Mouse (Mus musculus) lung, embryonic 14.5 days (tissue): ENCODE data around the gene Prkci. TPM values are rescaled to one million over a fixed set of nuclear protein-coding genes. Genes with fewer than 3 reads are reported as not detected.

Source experiments
- ATAC-seq: fragments of 200-750 bp; cut with Nextera tagmentation; 2 replicates; pipeline ENCODE4 v1.8.0; 2017; ENCODE audit warnings: mild to moderate bottlenecking, moderate TSS enrichment, moderate library complexity; ENCODE audit not compliant: insufficient read depth
- DNase-seq: peaks from one replicate; pipeline ENCODE4 v3.0.0-alpha.2; 2015
- H3K27ac ChIP-seq: fragments of 300-500 bp; sonication (generic); 2 replicates; pipeline ENCODE4 v1.5.1; 2014; ENCODE audit warnings: low read depth, mild to moderate bottlenecking, moderate library complexity
- H3K27me3 ChIP-seq: fragments of 300-500 bp; sonication (generic); 2 replicates; pipeline ENCODE4 v1.6.1; 2014; ENCODE audit warnings: low read length, control low read depth; ENCODE audit not compliant: insufficient read depth
- H3K36me3 ChIP-seq: fragments of 300-500 bp; sonication (generic); 2 replicates; pipeline ENCODE4 v1.6.1; 2014; ENCODE audit warnings: control low read depth; ENCODE audit not compliant: insufficient read depth
- H3K4me1 ChIP-seq: fragments of 300-500 bp; sonication (generic); 2 replicates; pipeline ENCODE4 v1.6.1; 2014; ENCODE audit warnings: antibody characterized with exemption, control low read depth; ENCODE audit not compliant: insufficient read depth
- H3K4me2 ChIP-seq: fragments of 300-500 bp; sonication (generic); 2 replicates; pipeline ENCODE4 v1.6.1; 2014; ENCODE audit warnings: mild to moderate bottlenecking
- H3K4me3 ChIP-seq: fragments of 300-500 bp; sonication (generic); 2 replicates; pipeline ENCODE4 v1.5.1; 2014; ENCODE audit warnings: low read depth, low read length
- H3K9ac ChIP-seq: fragments of 300-500 bp; sonication (generic); 2 replicates; pipeline ENCODE4 v1.6.1; 2014
- H3K9me3 ChIP-seq: fragments of 300-500 bp; sonication (generic); 2 replicates; pipeline ENCODE4 v1.6.1; 2016; ENCODE audit warnings: low read depth, low read length, control low read depth
- CTCF ChIP-seq: IDR thresholded peaks from 2 replicates; pipeline ENCODE4 v1.5.1; 2016; ENCODE audit warnings: antibody characterized with exemption, low read depth
- WGBS: fragments of 180-500 bp; shearing (Covaris S2); extraction: QIAGEN DNeasy Blood & Tissue Kit; methylation state at CpG from one replicate; pipeline ENCODE4 v1.1.7; 2014; 5-methylcytosine and 5-hydroxymethylcytosine counted together
- polyA plus RNA-seq: library from polyadenylated mRNA; unstranded; fragments of >200 nt; fragmentation: Nextera tagmentation; extraction: Ambion mirVana; gene quantifications from 2 replicates; pipeline ENCODE4 v1.2.1, GENCODE M21; 2014

The Prkci gene
- polyA plus RNA-seq: 65.6 and 67.1 TPM in 2 replicates

- peak within 1 kb of the TSS; percentile 81 for H3K27ac ChIP-seq
- no peaks in the 10 kb centered on the region for H3K27me3 ChIP-seq
- DNase-seq (peak; percentile 98), ATAC-seq (peak; percentile 96)
- WGBS: under 1% methylated on average over 35 of the region's 50 CpGs
- no peaks in the 10 kb centered on the region for H3K36me3 ChIP-seq
- H3K4me2 ChIP-seq: peak within 1 kb of the TSS; percentile 70
- peak within 1 kb of the TSS; percentile 85 for H3K9ac ChIP-seq
- peak within 1 kb of the TSS; percentile 82 for H3K4me3 ChIP-seq
- peaks cover 14% of the 10 kb centered on the region for H3K4me1 ChIP-seq
- no peaks in the 10 kb centered on the region for H3K9me3 ChIP-seq
- TF ChIP-seq CTCF: no peak
These were observed at the start of gene Prkci for GRCm38 (mm10) chr3:30995283-30995898. Gene Prkci (plus strand): TSS chr3:30995747.

DNA sequence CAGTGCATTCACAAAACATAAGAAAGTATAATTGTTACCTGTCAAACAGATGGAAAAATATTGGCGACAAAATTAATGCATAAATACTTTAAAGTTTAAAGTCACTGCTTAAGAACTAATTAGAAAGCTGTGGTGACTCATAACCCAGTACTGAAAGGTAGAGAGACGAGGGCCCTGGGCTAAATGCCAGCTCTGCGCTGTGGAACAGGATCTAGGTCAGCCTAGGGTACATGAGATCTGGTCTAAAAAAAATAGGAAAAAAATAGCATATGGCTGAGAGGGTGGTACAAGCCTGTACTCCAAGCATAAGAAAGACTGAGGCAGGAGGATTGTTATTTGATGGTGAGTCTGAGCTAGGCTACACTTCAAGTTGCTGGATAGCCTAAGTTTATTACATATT, 43.9 kb upstream of the Prkci start:
- no peak overlapping the region for H3K4me3 ChIP-seq

DNA sequence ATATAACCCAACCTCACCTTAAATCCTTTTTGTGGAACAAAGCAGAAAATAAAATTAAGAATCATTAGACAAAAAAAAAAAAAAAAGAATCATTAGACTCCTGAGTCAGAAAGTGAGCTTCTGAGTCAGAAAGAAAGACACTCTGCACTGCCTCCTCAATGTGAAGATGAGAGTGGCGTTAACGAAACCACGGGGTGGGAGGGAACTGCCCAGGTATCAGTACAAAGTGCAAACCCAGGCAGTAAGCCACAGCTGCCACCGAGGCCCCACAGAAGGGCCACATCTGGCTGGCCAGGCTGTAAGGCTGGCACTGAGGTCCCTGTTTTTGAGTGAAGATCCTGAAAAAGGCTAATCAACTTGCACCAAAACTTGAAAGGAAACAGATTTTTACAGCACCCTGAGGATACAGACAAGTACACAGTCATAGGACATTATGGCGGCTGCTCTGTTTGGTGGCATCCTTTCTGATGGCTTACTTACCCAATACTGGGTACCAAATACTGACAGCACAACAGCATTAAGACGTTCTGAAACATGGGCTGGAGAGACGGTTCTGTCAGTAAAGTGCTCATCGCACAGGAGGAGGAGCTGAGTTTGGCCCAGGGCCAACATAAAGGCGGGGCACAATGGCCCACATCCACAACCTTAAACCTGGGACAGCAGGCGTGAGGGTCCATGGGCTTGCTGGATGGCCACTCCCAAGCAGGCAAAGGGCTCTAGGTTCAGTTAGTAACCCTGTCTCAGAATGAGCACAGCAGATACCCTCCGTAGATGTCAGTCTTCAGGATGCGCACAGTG, 43.1 kb upstream of the Prkci start:
- no peak overlapping the region for H3K4me2 ChIP-seq
- H3K27ac ChIP-seq: no peak overlapping the region
- no peak overlapping the region for H3K4me3 ChIP-seq
- H3K9me3 ChIP-seq: no peaks in the 10 kb centered on the region
- H3K36me3 ChIP-seq: peaks cover 78% of the 10 kb centered on the region
- TF ChIP-seq CTCF: no peak
- H3K9ac ChIP-seq: no peak overlapping the region
- H3K4me1 ChIP-seq: no peaks in the 10 kb centered on the region
- H3K27me3 ChIP-seq: no peaks in the 10 kb centered on the region
- DNase-seq (no peak), ATAC-seq (no peak)
- WGBS: 84% methylated on average over 12 of the region's 12 CpGs

More for the DNA sequence above, 43.9 kb upstream of the Prkci start:
- DNase-seq: no peak
- Histone ChIP-seq H3K9ac (no peak overlapping the region), H3K4me2 (no peak overlapping the region), H3K4me1 (no peaks in the 10 kb centered on the region), H3K36me3 (peaks cover 78% of the 10 kb centered on the region), H3K27ac (no peak overlapping the region), H3K27me3 (no peaks in the 10 kb centered on the region), H3K9me3 (no peaks in the 10 kb centered on the region)
- ATAC-seq: no peak
- TF ChIP-seq CTCF: no peak
- WGBS: 85% methylated on average over 3 of the region's 3 CpGs

- 93% methylated on average over 6 of the region's 6 CpGs for WGBS
- ATAC-seq (no peak), DNase-seq (no peak)
- Histone ChIP-seq H3K4me1 (no peaks in the 10 kb centered on the region), H3K4me2 (no peak overlapping the region), H3K36me3 (peaks cover 88% of the 10 kb centered on the region), H3K27ac (no peak overlapping the region), H3K27me3 (no peaks in the 10 kb centered on the region), H3K9me3 (no peaks in the 10 kb centered on the region), H3K9ac (no peak overlapping the region), H3K4me3 (no peak overlapping the region)
- no peak for TF ChIP-seq CTCF
These were observed 39.2 kb upstream of the Prkci start for GRCm38 (mm10) chr3:30956327-30956726.

DNA sequence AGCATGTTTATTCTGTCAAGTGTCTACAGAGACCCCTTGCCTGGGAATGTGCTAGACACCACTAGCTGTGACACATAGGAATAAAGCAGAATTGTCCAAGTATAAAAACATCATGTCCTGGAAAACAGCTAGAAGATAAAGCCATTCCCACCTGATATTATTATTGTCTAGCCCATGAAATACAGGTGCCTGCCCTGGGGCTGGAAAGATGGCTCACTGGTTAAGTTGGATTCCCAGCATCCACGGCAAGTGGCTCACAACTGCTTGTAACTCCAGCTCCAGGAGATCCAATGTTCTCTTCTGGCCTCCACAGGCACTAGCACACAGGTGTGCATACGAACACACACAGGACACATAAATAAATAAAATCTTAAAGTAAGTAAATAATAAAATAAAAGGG, 36.8 kb upstream of the Prkci start:
- no peak for DNase-seq
- no peak overlapping the region for H3K4me3 ChIP-seq
- no peak for ATAC-seq
- no peaks in the 10 kb centered on the region for H3K9me3 ChIP-seq
- no peak for TF ChIP-seq CTCF
- H3K36me3 ChIP-seq: peaks cover 85% of the 10 kb centered on the region
- H3K27ac ChIP-seq: no peak overlapping the region
- WGBS: 74% methylated on average over 2 of the region's 2 CpGs
- H3K4me1 ChIP-seq: no peaks in the 10 kb centered on the region
- no peak overlapping the region for H3K9ac ChIP-seq
- no peak overlapping the region for H3K4me2 ChIP-seq
- H3K27me3 ChIP-seq: no peaks in the 10 kb centered on the region

GRCm38 (mm10) chr3:30959868-30960831, 35.4 kb upstream of the Prkci start:
- no peak for TF ChIP-seq CTCF
- no peak overlapping the region for H3K4me2 ChIP-seq
- no peak overlapping the region for H3K9ac ChIP-seq
- no peaks in the 10 kb centered on the region for H3K4me1 ChIP-seq
- ATAC-seq: no peak
- WGBS: 66% methylated on average over 7 of the region's 7 CpGs
- no peak for DNase-seq
- H3K36me3 ChIP-seq: peaks cover 87% of the 10 kb centered on the region
- no peak overlapping the region for H3K27ac ChIP-seq
- H3K27me3 ChIP-seq: no peaks in the 10 kb centered on the region
- H3K9me3 ChIP-seq: no peaks in the 10 kb centered on the region
- H3K4me3 ChIP-seq: no peak overlapping the region
